Mouse (Mus musculus) forebrain, embryonic 14.5 days (tissue): ENCODE results near the gene Hspb3. TPM values are rescaled to one million over a fixed set of nuclear protein-coding genes. Genes with fewer than 3 reads are reported as not detected.

Experiments used
- ATAC-seq: fragments of 200-750 bp; cut with Nextera tagmentation; 2 replicates; pipeline ENCODE4 v1.8.0; 2017; ENCODE audit warnings: mild to moderate bottlenecking, moderate library complexity
- DNase-seq: peaks from one replicate; pipeline ENCODE4 v3.0.0-alpha.2; 2015; ENCODE audit warnings: low spot score
- H3K27ac ChIP-seq: fragments of 300-500 bp; sonication (generic); 2 replicates; pipeline ENCODE4 v1.5.1; 2014; ENCODE audit warnings: low read depth, mild to moderate bottlenecking, control low read depth, low read length, moderate library complexity
- H3K27me3 ChIP-seq: fragments of 300-500 bp; sonication (generic); replicated peaks from 2 replicates; pipeline ENCODE4 v1.6.1; 2014; ENCODE audit warnings: low read length, control low read depth, mixed read lengths; ENCODE audit not compliant: control insufficient read depth, insufficient read depth
- H3K36me3 ChIP-seq: fragments of 300-500 bp; sonication (generic); 2 replicates; pipeline ENCODE4 v1.6.1; 2014; ENCODE audit warnings: low read length, control low read depth; ENCODE audit not compliant: control insufficient read depth, insufficient read depth
- H3K4me1 ChIP-seq: fragments of 300-500 bp; sonication (generic); 2 replicates; pipeline ENCODE4 v1.6.1; 2014; ENCODE audit warnings: antibody characterized with exemption, low read length, control low read depth; ENCODE audit not compliant: control insufficient read depth, insufficient read depth
- H3K4me2 ChIP-seq: fragments of 300-500 bp; sonication (generic); 2 replicates; pipeline ENCODE4 v1.6.1; 2014; ENCODE audit warnings: mild to moderate bottlenecking, control low read depth, low read length
- H3K4me3 ChIP-seq: fragments of 300-500 bp; sonication (generic); 2 replicates; pipeline ENCODE4 v1.5.1; 2014; ENCODE audit warnings: low read depth, low read length, control low read depth
- H3K9ac ChIP-seq: fragments of 300-500 bp; sonication (generic); 2 replicates; pipeline ENCODE4 v1.6.1; 2014; ENCODE audit warnings: mild to moderate bottlenecking, low read length, control low read depth, moderate library complexity
- H3K9me3 ChIP-seq: fragments of 300-500 bp; sonication (generic); replicated peaks from 2 replicates; pipeline ENCODE4 v1.6.1; 2016; ENCODE audit warnings: low read length, control low read depth, mixed read lengths; ENCODE audit not compliant: control insufficient read depth
- WGBS: fragments of 180-500 bp; shearing (Covaris S2); extraction: QIAGEN DNeasy Blood & Tissue Kit; methylation state at CpG from one replicate; pipeline ENCODE4 v1.1.7; 2014; 5-methylcytosine and 5-hydroxymethylcytosine counted together
- polyA plus RNA-seq: library from polyadenylated mRNA; unstranded; fragments of >200 nt; fragmentation: Nextera tagmentation; extraction: Ambion mirVana; gene quantifications from 2 replicates; pipeline ENCODE4 v1.2.1, GENCODE M21; 2014

The Hspb3 gene
- polyA plus RNA-seq, 1 experiment from 2014 or later: not detected

DNA sequence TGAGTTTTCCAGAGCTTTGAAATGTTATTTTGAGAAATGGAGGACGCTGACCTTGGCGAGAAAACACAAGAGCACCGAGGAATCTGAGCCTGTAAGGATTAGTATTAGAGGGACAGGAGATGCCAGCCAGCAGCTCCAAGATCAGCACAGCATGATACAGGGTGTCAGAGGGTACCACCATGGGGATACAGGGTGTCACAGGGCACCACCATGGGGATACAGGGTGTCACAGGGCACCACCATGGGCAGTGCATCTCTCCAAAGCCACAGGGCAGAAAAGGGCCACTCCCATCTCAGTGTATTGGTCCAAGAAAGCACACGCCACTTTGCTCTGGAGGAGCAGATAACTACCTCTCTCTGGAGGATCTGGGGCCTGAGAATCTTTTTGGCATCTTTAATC, 6.8 kb downstream of the Hspb3 start:
- H3K27ac ChIP-seq: no peak overlapping the region
- whole genome bisulfite sequencing: 91% methylated on average over 4 of the region's 4 CpGs
- H3K4me1 ChIP-seq: no peaks in the 10 kb centered on the region
- H3K9me3 ChIP-seq: no peaks in the 10 kb centered on the region
- no peak for ATAC-seq
- no peaks in the 10 kb centered on the region for H3K27me3 ChIP-seq
- H3K9ac ChIP-seq: no peak overlapping the region
- H3K4me2 ChIP-seq: no peak overlapping the region
- H3K36me3 ChIP-seq: no peaks in the 10 kb centered on the region
- DNase-seq: no peak
- H3K4me3 ChIP-seq: no peak overlapping the region

DNA sequence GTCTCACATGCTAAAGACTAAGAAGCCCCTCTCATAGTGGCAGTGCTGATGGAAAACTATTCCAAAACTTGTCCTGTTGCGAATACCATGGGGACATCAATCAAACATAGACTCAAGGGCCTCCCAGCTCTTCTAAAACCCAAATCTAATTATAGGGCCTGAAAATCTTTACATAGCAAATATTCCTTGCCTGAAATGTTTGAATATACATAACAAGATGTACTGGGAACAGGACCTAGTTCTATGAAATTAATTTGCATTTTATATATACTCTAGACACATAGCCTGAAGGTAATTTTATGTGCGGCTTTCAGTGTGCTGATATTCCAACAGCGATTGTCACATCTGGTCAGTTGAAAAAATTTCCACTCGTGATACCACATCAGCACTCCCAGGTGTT, 8.0 kb downstream of the Hspb3 start:
- H3K27ac ChIP-seq: no peak overlapping the region
- no peaks in the 10 kb centered on the region for H3K9me3 ChIP-seq
- no peaks in the 10 kb centered on the region for H3K4me1 ChIP-seq
- no peaks in the 10 kb centered on the region for H3K36me3 ChIP-seq
- no peaks in the 10 kb centered on the region for H3K27me3 ChIP-seq
- no peak overlapping the region for H3K9ac ChIP-seq
- DNase-seq (no peak), ATAC-seq (no peak)
- no peak overlapping the region for H3K4me3 ChIP-seq
- no peak overlapping the region for H3K4me2 ChIP-seq
- 97% methylated on average over 4 of the region's 4 CpGs for WGBS

DNA sequence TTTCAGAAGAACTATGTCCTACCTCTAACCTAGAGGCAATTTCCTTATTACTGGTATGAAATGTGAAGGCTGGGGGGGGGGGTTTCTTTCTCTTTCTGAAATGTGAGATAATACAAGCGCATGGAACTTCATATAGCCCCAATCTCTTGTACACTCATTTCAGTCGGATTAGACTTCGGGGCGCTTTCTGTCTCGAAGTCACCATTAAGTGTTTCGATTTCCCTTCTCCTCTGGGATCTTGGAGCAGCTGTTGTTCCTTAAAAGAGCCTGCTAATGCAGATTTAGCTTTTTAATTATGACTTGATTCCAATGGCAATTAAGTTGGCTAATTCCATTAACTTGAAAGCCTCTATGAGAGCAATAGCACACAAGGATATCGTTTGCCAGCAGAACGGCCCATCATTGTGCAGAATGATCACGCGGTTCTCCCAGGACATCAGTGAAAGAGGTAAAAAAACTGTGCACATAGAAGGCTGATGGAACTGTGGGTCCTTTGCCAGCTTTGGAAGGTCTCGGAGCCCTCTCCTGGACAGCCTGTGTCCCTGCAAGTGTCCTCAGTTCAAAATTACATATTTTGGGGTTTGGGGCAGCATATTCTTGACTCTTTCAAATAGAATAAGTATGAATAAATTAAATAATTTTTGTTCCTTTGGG, 22.4 kb downstream of the Hspb3 start:
- Histone ChIP-seq H3K4me2 (no peak overlapping the region), H3K4me3 (no peak overlapping the region), H3K4me1 (no peaks in the 10 kb centered on the region), H3K9ac (no peak overlapping the region), H3K27ac (no peak overlapping the region), H3K9me3 (no peaks in the 10 kb centered on the region), H3K36me3 (no peaks in the 10 kb centered on the region), H3K27me3 (no peaks in the 10 kb centered on the region)
- ATAC-seq (0 out of 2 replicates have a peak, but pooled peaks have one; percentile 54), DNase-seq (peak; percentile 42)
- 60% methylated on average over 11 of the region's 11 CpGs for WGBS

DNA sequence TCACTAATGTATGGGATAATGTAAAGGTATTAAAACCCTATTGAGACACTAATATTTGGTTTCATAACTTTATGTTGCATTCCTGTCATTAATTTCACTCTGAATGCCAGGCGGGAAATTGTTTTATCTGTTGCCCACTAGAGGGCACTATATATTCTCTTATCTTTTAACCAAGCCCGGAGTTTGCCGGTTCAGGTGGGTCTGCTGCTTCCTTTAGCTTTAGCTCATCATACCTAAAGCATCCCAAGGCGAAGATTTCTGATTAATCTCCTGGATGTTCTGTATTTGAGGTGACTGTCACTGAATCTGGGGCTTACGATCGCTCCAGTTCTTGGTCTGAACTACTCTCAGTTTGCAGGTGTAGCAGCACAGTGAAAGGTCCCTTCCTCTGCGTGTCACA, 24.6 kb downstream of the Hspb3 start:
- Histone ChIP-seq H3K36me3 (no peaks in the 10 kb centered on the region), H3K4me1 (no peaks in the 10 kb centered on the region), H3K9me3 (no peaks in the 10 kb centered on the region), H3K4me3 (no peak overlapping the region), H3K4me2 (no peak overlapping the region), H3K9ac (no peak overlapping the region), H3K27me3 (no peaks in the 10 kb centered on the region), H3K27ac (no peak overlapping the region)
- DNase-seq (peak; percentile 84), ATAC-seq (0 out of 2 replicates have a peak, but pooled peaks have one; percentile 47)
- WGBS: 27% methylated on average over 7 of the region's 7 CpGs

DNA sequence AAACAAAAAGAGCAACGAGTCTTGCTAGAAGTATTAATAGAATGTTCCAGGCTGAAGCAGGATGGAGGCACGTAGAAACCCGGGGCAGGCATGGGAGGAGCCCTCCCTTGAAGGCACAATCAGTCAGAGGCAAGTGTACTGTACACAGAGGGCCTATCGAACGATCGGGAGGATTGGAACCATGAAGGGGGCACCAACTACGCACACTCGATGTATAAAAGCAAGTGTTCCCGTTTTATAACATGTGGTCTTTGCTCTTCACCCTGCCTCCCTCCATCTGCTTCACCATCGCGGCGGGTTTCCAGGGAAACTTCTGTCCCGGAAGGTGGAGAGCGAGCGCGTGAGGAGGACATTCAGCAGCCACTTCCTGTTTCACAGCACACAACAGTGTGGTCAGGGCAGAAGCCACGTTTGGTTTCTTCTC, 27.7 kb downstream of the Hspb3 start:
- H3K9ac ChIP-seq: no peak overlapping the region
- DNase-seq: no peak
- no peak overlapping the region for H3K4me3 ChIP-seq
- no peak for ATAC-seq
- 87% methylated on average over 17 of the region's 17 CpGs for WGBS
- H3K27me3 ChIP-seq: no peaks in the 10 kb centered on the region
- no peaks in the 10 kb centered on the region for H3K36me3 ChIP-seq
- H3K9me3 ChIP-seq: no peaks in the 10 kb centered on the region
- H3K4me2 ChIP-seq: no peak overlapping the region
- H3K27ac ChIP-seq: no peak overlapping the region
- H3K4me1 ChIP-seq: no peaks in the 10 kb centered on the region

DNA sequence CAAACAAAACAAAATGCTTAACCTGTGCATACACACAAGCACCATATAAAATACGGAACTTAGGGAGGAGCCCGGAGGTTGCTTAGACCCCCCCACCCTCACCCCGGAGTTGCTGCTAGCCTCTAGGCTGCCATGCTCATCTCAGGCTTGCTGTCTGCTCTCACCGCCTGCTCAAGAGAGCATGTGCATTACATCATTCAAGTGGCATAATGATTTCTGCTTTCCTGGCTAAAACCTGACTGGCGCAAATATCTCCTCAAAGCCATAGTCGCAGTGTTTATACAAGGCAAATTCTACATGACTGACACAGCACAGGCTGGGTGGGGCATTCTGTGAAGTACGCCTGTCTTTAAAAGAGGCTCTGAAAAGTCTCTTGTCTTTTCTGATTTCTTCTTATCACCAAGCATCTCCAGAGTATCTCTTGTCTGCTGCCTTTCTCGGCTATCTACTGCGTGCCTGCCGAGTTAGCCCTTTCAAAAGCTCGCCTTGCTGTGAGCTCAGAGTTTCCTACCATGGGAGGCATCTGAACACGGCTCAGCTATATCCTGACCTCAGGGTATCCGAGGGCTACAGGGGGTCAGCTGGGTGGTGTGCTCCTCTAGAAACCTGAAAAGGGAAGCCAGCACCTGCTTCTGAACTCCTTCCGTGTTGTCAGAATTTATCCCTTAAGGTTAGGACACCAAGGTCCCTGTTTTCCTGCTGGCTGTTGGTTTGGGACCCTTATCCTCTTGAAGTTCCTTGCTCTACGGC, 28.6 kb downstream of the Hspb3 start:
- Histone ChIP-seq H3K9ac (no peak overlapping the region), H3K4me3 (no peak overlapping the region), H3K4me1 (no peaks in the 10 kb centered on the region), H3K27me3 (no peaks in the 10 kb centered on the region), H3K27ac (no peak overlapping the region), H3K36me3 (no peaks in the 10 kb centered on the region), H3K4me2 (no peak overlapping the region), H3K9me3 (no peaks in the 10 kb centered on the region)
- 83% methylated on average over 15 of the region's 15 CpGs for WGBS
- DNase-seq (no peak), ATAC-seq (no peak)

DNA sequence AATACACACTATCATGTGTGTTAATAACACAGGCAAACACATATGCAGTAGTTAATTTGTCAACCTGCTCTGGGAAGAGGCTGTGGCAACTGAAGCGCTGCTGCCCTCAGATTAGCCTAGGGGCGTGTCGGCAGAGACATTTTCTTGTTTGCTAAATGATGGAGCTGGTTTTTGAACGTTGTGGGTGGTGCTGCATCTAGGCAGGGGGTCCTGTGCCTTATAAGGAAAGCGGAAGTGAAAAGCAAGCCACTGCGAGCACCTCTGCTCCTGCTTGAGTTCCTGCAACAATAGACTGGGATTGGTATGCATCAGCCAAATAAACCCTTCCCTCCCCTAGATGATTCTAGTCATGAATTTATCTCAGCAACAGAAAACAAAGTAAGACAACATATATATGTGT, 31.0 kb downstream of the Hspb3 start:
- H3K4me1 ChIP-seq: no peaks in the 10 kb centered on the region
- no peaks in the 10 kb centered on the region for H3K9me3 ChIP-seq
- no peaks in the 10 kb centered on the region for H3K36me3 ChIP-seq
- ATAC-seq (no peak), DNase-seq (no peak)
- no peaks in the 10 kb centered on the region for H3K27me3 ChIP-seq
- H3K4me2 ChIP-seq: no peak overlapping the region
- WGBS: 53% methylated on average over 6 of the region's 6 CpGs
- H3K27ac ChIP-seq: no peak overlapping the region
- no peak overlapping the region for H3K4me3 ChIP-seq
- H3K9ac ChIP-seq: no peak overlapping the region

DNA sequence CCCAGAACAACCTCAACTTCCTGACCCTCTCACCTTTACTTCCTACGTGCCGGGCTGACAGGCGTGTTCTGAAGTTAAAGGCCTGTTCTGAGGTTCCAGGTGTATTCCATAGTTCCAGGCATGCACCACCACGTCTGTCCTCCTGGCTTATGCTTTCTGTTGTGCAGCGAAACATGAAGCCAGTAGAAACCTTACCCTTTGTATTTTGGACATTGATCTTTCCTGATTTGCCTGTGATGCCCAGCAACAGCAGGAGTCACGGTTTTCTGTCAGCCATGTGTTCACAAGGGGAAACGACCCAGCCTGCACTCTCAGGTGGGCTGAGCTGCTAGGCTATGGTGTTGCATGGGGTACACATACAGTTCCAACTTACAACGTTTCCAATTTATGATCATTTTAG, 35.9 kb downstream of the Hspb3 start:
- Histone ChIP-seq H3K27me3 (no peaks in the 10 kb centered on the region), H3K4me3 (no peak overlapping the region), H3K27ac (no peak overlapping the region), H3K9ac (no peak overlapping the region), H3K4me1 (no peaks in the 10 kb centered on the region), H3K4me2 (no peak overlapping the region), H3K9me3 (no peaks in the 10 kb centered on the region), H3K36me3 (no peaks in the 10 kb centered on the region)
- DNase-seq: no peak
- ATAC-seq: no peak
- 85% methylated on average over 8 of the region's 8 CpGs for WGBS

DNA sequence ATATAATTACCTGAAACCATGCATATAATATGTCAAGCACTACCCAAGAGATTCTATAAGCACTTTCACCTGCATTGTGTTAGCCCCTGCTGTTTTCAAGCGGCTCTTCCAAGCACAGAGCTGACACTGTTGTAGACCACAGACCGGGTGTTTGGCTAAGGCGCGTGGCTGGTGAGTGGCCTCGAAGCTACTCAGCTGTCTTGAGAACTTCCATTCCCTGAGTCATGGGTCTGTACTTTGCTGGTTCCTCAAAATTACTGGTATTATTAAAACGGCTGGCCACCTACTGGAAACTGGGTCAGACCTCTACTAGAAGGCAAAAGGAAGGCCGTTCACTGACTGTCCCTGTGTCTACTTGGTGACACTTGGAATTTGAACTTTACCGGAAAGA, 40.6 kb downstream of the Hspb3 start:
- no peak overlapping the region for H3K4me2 ChIP-seq
- H3K36me3 ChIP-seq: no peaks in the 10 kb centered on the region
- no peaks in the 10 kb centered on the region for H3K9me3 ChIP-seq
- ATAC-seq: no peak
- no peaks in the 10 kb centered on the region for H3K27me3 ChIP-seq
- 91% methylated on average over 8 of the region's 8 CpGs for WGBS
- H3K27ac ChIP-seq: no peak overlapping the region
- no peaks in the 10 kb centered on the region for H3K4me1 ChIP-seq
- no peak for DNase-seq
- H3K9ac ChIP-seq: no peak overlapping the region
- no peak overlapping the region for H3K4me3 ChIP-seq
